Mouse (Mus musculus): ENCODE measurements around the gene Lce1j. TPM values are rescaled to one million over a fixed set of nuclear protein-coding genes. Genes with fewer than 3 reads are reported as not detected.

The Lce1j gene
- total RNA-seq (2023) = not detected in 4 replicates

DNA sequence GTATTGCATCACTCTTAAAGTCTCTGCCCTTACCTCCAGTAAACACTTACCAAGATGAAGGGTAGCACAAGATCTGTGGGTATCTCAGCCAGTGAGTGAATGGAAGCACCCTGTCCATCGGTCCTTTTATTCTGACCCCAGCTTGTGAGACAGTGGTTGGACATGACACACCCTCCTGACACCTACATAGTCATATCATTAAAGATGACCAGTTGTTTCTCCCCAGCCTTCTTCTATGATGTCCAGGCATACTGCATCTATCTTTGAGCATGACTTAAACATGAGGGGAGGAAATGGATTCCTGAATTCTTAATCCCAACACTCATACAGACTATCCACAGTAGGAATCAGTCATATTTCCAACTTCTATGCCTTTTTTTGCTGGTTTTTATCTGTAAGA is at the start of gene Lce1j:
TSS of gene Lce1j (minus strand) at position 101 of the 400 bp plus-strand sequence.

DNA sequence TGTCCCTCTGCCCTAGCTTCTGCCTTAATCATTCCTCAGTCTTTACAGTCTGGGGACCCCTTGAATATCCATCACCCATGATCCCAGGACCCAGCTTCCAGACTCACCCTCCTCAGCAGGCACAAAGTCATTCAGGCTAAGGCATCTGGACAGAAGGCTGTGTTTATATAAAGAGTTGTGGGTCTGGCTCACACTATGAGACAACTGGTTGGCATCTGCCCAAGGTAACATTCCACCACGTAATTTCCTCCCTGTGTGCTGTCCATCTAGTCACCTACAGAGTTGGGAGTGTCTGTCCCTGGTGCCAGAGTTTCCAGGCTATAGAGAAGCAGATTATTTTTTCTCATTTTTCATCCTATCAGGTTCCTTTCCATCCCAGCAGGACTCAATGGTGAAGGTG is 36.8 kb upstream of the Lce1j start, which contains the start of gene Kprp:
TSS of gene Kprp (minus strand) at position 140 of the 400 bp plus-strand sequence.

DNA sequence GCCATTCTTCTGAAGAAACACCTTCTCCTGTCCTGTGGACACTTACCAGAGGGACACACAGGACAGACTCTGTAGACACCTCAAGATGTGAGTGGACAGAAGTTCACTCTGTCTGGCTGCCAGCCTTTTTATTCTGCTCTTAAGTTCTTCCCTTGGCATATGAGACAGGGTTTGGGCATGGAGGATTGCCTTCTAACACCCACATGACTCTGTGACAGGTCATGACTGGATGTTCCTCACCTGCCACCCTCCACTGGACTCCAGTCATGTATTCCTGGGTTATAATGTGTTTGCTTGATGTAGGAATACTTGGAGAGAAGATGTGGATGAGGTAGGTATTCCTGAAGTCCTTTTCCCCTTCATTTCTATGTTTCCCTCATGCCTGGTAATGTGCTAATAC is 17.5 kb upstream of the Lce1j start, which contains the start of gene Lce1k:
TSS of gene Lce1k (minus strand) at position 101 of the 400 bp plus-strand sequence.

DNA sequence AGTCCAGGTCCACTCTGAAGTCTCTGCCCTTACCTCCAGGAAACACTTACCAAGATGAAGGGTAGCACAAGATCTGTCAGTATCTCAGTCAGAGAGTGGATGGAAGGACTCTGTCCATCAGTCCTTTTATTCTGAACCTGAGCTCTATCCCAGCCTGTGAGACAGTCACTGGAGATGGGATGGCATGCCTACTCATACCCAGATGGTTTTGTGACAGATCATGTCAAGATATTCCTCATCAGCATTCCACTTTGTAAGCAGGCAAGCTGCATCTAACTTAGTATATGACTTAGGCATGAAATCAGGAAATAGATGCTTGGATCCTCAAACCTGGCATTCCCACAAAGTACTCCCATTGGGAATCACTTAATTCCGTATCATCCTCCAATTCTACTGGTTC is 11.5 kb downstream of the Lce1j start, which contains the start of gene Lce1i:
TSS of gene Lce1i (minus strand) at position 101 of the 400 bp plus-strand sequence.

DNA sequence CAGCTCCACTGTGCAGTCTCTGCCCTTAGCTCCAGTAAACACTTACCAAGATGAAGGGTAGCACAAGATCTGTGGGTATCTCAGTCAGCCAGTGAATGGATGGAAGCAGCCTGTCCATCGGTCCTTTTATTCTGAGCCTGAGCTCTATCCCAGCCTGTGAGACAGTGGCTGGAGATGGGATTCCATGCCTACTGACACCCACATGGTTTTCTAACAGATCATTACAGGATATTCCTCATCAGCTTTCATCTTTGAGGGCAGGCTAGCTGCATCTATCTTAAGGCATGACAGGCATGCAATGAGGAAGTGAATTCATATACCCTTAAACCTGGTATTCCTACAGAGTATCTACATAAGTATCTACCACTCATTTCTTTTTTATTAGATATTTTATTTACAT is 25.3 kb downstream of the Lce1j start, which contains the start of gene Lce1h:
TSS of gene Lce1h (minus strand) at position 101 of the 400 bp plus-strand sequence.

DNA sequence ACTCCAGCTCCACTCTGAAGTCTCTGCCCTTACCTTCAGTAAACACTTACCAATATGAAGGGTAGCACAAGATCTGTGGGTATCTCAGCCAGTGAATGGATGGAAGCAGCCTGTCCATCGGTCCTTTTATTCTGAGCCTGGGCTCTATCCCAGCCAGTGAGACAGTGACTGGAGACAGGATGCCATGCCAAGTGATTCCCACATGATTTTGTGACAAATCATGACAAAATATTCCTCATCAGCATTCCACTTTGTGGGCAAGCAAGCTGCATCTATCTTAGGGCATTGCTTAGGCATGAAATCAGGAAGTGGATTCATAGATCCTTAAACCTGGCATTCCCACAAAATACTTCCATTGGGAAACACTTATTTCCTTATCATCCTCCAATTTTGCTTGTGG is 38.1 kb downstream of the Lce1j start, which contains the start of gene Lce1g:
TSS of gene Lce1g (minus strand) at position 101 of the 400 bp plus-strand sequence.

DNA sequence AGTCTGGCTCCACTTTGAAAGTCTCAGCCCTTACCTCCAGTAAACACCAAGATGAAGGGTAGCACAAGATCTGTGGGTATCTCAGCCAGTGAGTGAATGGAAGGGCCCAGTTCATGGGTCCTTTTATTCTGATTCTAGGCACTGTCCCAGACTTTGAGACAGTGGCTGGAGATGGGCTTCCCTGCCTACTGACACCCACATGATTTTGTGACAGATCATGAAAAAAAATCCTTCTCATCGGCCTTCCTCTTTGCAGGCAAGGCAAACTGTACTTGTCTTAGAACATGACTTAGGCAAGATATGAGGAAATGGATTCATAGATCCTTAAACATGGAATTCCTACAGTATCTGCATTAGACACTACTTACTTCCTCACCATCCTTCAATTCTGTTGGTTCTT is 51.3 kb downstream of the Lce1j start, which contains the start of gene Gm38119:
TSS of gene Gm38119 (minus strand) at position 101 of the 400 bp plus-strand sequence.

Other genes with a start within 250 kb of the Lce1j start
- gene Ivl, start 216.8 kb downstream of the Lce1j start, total RNA-seq (2023) = not detected in 4 replicates
- not detected in 4 replicates for gene Smcp, start 201.5 kb downstream of the Lce1j start, total RNA-seq (2023)
- not detected in 4 replicates for gene 2210017I01Rik, start 183.0 kb downstream of the Lce1j start, total RNA-seq (2023)
- gene Lce6a, start 168.9 kb downstream of the Lce1j start, total RNA-seq (2023) = not detected in 4 replicates
- not detected in 4 replicates for gene Lce1a1, start 142.2 kb downstream of the Lce1j start, total RNA-seq (2023)
- gene Lce1b, start 133.6 kb downstream of the Lce1j start, total RNA-seq (2023) = not detected in 4 replicates
- not detected in 4 replicates for gene Lce1a2, start 120.2 kb downstream of the Lce1j start, total RNA-seq (2023)
- not detected in 4 replicates for gene Lce1c, start 111.3 kb downstream of the Lce1j start, total RNA-seq (2023)
- not detected in 4 replicates for gene Lce1d, start 103.3 kb downstream of the Lce1j start, total RNA-seq (2023)
- not detected in 4 replicates for gene Lce1e, start 81.4 kb downstream of the Lce1j start, total RNA-seq (2023)
- not detected in 4 replicates for gene Lce1f, start 70.2 kb downstream of the Lce1j start, total RNA-seq (2023)
- gene Gm38119, start 51.4 kb downstream of the Lce1j start, total RNA-seq (2023) = not detected in 4 replicates
- not detected in 4 replicates for gene Lce1g, start 38.2 kb downstream of the Lce1j start, total RNA-seq (2023)
- gene Lce1h, start 25.4 kb downstream of the Lce1j start, total RNA-seq (2023) = not detected in 4 replicates
- not detected in 4 replicates for gene Lce1i, start 11.6 kb downstream of the Lce1j start, total RNA-seq (2023)
- gene Lce1k, start 17.4 kb upstream of the Lce1j start, total RNA-seq (2023) = not detected in 4 replicates
- not detected in 4 replicates for gene Kprp, start 36.7 kb upstream of the Lce1j start, total RNA-seq (2023)
- not detected in 4 replicates for gene Lce1l, start 60.8 kb upstream of the Lce1j start, total RNA-seq (2023)
- gene 2310050C09Rik, start 79.7 kb upstream of the Lce1j start, total RNA-seq (2023) = not detected in 4 replicates
- gene Lce3a, start 135.7 kb upstream of the Lce1j start, total RNA-seq (2023) = not detected in 4 replicates
- not detected in 4 replicates for gene Lce3b, start 142.5 kb upstream of the Lce1j start, total RNA-seq (2023)
- gene Lce3c, start 154.0 kb upstream of the Lce1j start, total RNA-seq (2023) = not detected in 4 replicates
- not detected in 4 replicates for gene Lce3d, start 166.9 kb upstream of the Lce1j start, total RNA-seq (2023)
- gene Lce3e, start 176.5 kb upstream of the Lce1j start, total RNA-seq (2023) = not detected in 4 replicates
- gene Lce3f, start 201.7 kb upstream of the Lce1j start, total RNA-seq (2023) = not detected in 4 replicates
- gene Crct1, start 225.2 kb upstream of the Lce1j start, total RNA-seq (2023) = not detected in 4 replicates
- gene Lce1m, start 228.5 kb upstream of the Lce1j start, total RNA-seq (2023) = not detected in 4 replicates

Data from B cell, adult 62 days (primary cell).